Mouse (Mus musculus): Measurements from ENCODE around the gene Arhgap27. TPM values are rescaled to one million over a fixed set of nuclear protein-coding genes. Genes with fewer than 3 reads are reported as not detected.

Arhgap27 gene
- total RNA-seq, 2 experiments from 2014 or later = 10.5 to 12.1 TPM

GRCm38 (mm10) chr11:103357710-103358109, 5.8 kb downstream of the Arhgap27 start:
- no peak for DNase-seq (ENCODE audit: low spot score in 2 of 2)

GRCm38 (mm10) chr11:103356938-103357670, 6.4 kb downstream of the Arhgap27 start:
- no peak for DNase-seq (ENCODE audit: low spot score in 2 of 2)

- no peak for DNase-seq (ENCODE audit: low spot score in 2 of 2)
Measured at GRCm38 (mm10) chr11:103356032-103356571, 7.4 kb downstream of the Arhgap27 start.

GRCm38 (mm10) chr11:103355251-103355650, 8.2 kb downstream of the Arhgap27 start:
- DNase-seq (ENCODE audit: low spot score in 2 of 2) = no peak

- no peak for DNase-seq (ENCODE audit: low spot score in 2 of 2)
Measured at GRCm38 (mm10) chr11:103354033-103354432, 9.5 kb downstream of the Arhgap27 start.

- DNase-seq (ENCODE audit: low spot score in 2 of 2) = no peak
Measured at GRCm38 (mm10) chr11:103352239-103352814, 11.2 kb downstream of the Arhgap27 start.

GRCm38 (mm10) chr11:103350711-103351315, 12.7 kb downstream of the Arhgap27 start:
- DNase-seq (ENCODE audit: low spot score in 2 of 2) = no peak

- no peak for DNase-seq (ENCODE audit: low spot score in 2 of 2)
Measured at GRCm38 (mm10) chr11:103349699-103350098, 13.8 kb downstream of the Arhgap27 start.

GRCm38 (mm10) chr11:103346657-103347056, 16.8 kb downstream of the Arhgap27 start:
- DNase-seq (ENCODE audit: low spot score in 2 of 2) = no peak

- no peak for DNase-seq (ENCODE audit: low spot score in 2 of 2)
Measured at GRCm38 (mm10) chr11:103346236-103346635, 17.3 kb downstream of the Arhgap27 start.

GRCm38 (mm10) chr11:103345408-103346091, 17.9 kb downstream of the Arhgap27 start:
- no peak for DNase-seq (ENCODE audit: low spot score in 2 of 2)

- no peak for DNase-seq (ENCODE audit: low spot score in 2 of 2)
Measured at GRCm38 (mm10) chr11:103344494-103345332, 18.8 kb downstream of the Arhgap27 start.

- DNase-seq (ENCODE audit: low spot score in 2 of 2) = no peak
Measured at GRCm38 (mm10) chr11:103343881-103344280, 19.6 kb downstream of the Arhgap27 start.

- no peak for DNase-seq (ENCODE audit: low spot score in 2 of 2)
Measured at GRCm38 (mm10) chr11:103343063-103343462, 20.4 kb downstream of the Arhgap27 start.

- DNase-seq (ENCODE audit: low spot score in 2 of 2) = no peak
Measured at GRCm38 (mm10) chr11:103340677-103341076, 22.8 kb downstream of the Arhgap27 start.

- DNase-seq (ENCODE audit: low spot score in 2 of 2) = no peak
Measured at GRCm38 (mm10) chr11:103340130-103340529, 23.4 kb downstream of the Arhgap27 start.

- DNase-seq (ENCODE audit: low spot score in 2 of 2) = no peak
Measured at GRCm38 (mm10) chr11:103339414-103340119, 23.9 kb downstream of the Arhgap27 start.

GRCm38 (mm10) chr11:103338671-103339070, 24.8 kb downstream of the Arhgap27 start:
- no peak for DNase-seq (ENCODE audit: low spot score in 2 of 2)

GRCm38 (mm10) chr11:103338119-103338518, 25.4 kb downstream of the Arhgap27 start:
- no peak for DNase-seq (ENCODE audit: low spot score in 2 of 2)

GRCm38 (mm10) chr11:103337180-103337579, 26.3 kb downstream of the Arhgap27 start:
- no peak for DNase-seq (ENCODE audit: low spot score in 2 of 2)

All from layer of hippocampus, adult 18-20 months (tissue).